Mouse (Mus musculus): ENCODE results near the gene Krtap24-1.

Gene Krtap24-1

GRCm38 (mm10) chr16:88611922-88612321 lies at the start of gene Krtap24-1:
TSS of gene Krtap24-1 (minus strand) at chr16:88612279.
- DNase-seq (ENCODE audit: low spot score) = no peak

- DNase-seq (ENCODE audit: low spot score) = no peak
Observed at GRCm38 (mm10) chr16:88657426-88657825, 45.3 kb upstream of the Krtap24-1 start.

GRCm38 (mm10) chr16:88651952-88652351 lies 39.9 kb upstream of the Krtap24-1 start:
- DNase-seq (ENCODE audit: low spot score) = no peak

- DNase-seq (ENCODE audit: low spot score) = no peak
Observed at GRCm38 (mm10) chr16:88651082-88651481, 39.0 kb upstream of the Krtap24-1 start.

- DNase-seq (ENCODE audit: low spot score) = no peak
Observed at GRCm38 (mm10) chr16:88647358-88647846, 35.3 kb upstream of the Krtap24-1 start, which contains the start of gene Krtap26-1. TSS of gene Krtap26-1 (minus strand) at chr16:88647796.

GRCm38 (mm10) chr16:88646366-88647111 lies 34.5 kb upstream of the Krtap24-1 start:
- no peak for DNase-seq (ENCODE audit: low spot score)

- no peak for DNase-seq (ENCODE audit: low spot score)
Observed at GRCm38 (mm10) chr16:88640053-88640452, 28.0 kb upstream of the Krtap24-1 start.

- DNase-seq (ENCODE audit: low spot score) = no peak
Observed at GRCm38 (mm10) chr16:88635142-88635541, 23.1 kb upstream of the Krtap24-1 start.

GRCm38 (mm10) chr16:88631474-88631873 lies 19.4 kb upstream of the Krtap24-1 start:
- DNase-seq (ENCODE audit: low spot score) = no peak

- no peak for DNase-seq (ENCODE audit: low spot score)
Observed at GRCm38 (mm10) chr16:88627566-88627965, 15.5 kb upstream of the Krtap24-1 start, which contains the start of gene 2310079G19Rik. TSS of gene 2310079G19Rik (minus strand) at chr16:88627666.

GRCm38 (mm10) chr16:88612712-88613111 lies 633 bp upstream of the Krtap24-1 start:
- no peak for DNase-seq (ENCODE audit: low spot score)

GRCm38 (mm10) chr16:88604570-88604969 lies 7.5 kb downstream of the Krtap24-1 start:
- DNase-seq (ENCODE audit: low spot score) = no peak

- no peak for DNase-seq (ENCODE audit: low spot score)
Observed at GRCm38 (mm10) chr16:88602464-88602863, 9.6 kb downstream of the Krtap24-1 start.

- DNase-seq (ENCODE audit: low spot score) = no peak
Observed at GRCm38 (mm10) chr16:88600303-88600702, 11.8 kb downstream of the Krtap24-1 start.

GRCm38 (mm10) chr16:88599504-88600237 lies 12.4 kb downstream of the Krtap24-1 start:
- no peak for DNase-seq (ENCODE audit: low spot score)

- peak; percentile 3 for DNase-seq (ENCODE audit: low spot score)
Observed at GRCm38 (mm10) chr16:88592758-88593157, 19.3 kb downstream of the Krtap24-1 start.

GRCm38 (mm10) chr16:88583338-88583737 lies 28.7 kb downstream of the Krtap24-1 start:
- no peak for DNase-seq (ENCODE audit: low spot score)

GRCm38 (mm10) chr16:88575885-88576679 lies 36.0 kb downstream of the Krtap24-1 start:
- DNase-seq (ENCODE audit: low spot score) = no peak

- DNase-seq (ENCODE audit: low spot score) = no peak
Observed at GRCm38 (mm10) chr16:88572904-88573404, 39.1 kb downstream of the Krtap24-1 start.

- DNase-seq (ENCODE audit: low spot score) = no peak
Observed at GRCm38 (mm10) chr16:88570136-88570535, 41.9 kb downstream of the Krtap24-1 start.

- no peak for DNase-seq (ENCODE audit: low spot score)
Observed at GRCm38 (mm10) chr16:88569732-88570131, 42.3 kb downstream of the Krtap24-1 start.

- DNase-seq (ENCODE audit: low spot score) = no peak
Observed at GRCm38 (mm10) chr16:88569096-88569495, 43.0 kb downstream of the Krtap24-1 start.

Measured in ovary, postnatal 14 days (tissue).